ENCODE assay signal across 12 mouse cellular contexts in genomic region chr6:37658021-37658650, GRCm38 (mm10).
DNase-seq lines count a peak whose midpoint lies in the region; ATAC-seq and TF ChIP-seq lines count a peak whose summit lies in the region.
"Had no signal": no experiment of that assay in that cellular context is flagged by ENCODE, and none has a peak within 500 bp of the region (broad histone marks: within the 10 kb centered on the region; RNA-seq: fewer than 3 reads in every experiment).

No protein-coding gene starts in this region.

- no peaks in the 10 kb centered on the region for H3K9me3 ChIP-seq in hindbrain, embryonic 11.5 days (ENCODE audit: control insufficient read depth, low read length)
- no peaks in the 10 kb centered on the region for H3K9me3 ChIP-seq in hindbrain, embryonic 16.5 days (ENCODE audit: control insufficient read depth, low read length)
- H3K9me3 ChIP-seq in ES-Bruce4 (replicated peaks; ENCODE audit: control insufficient read depth, insufficient read depth, low read length, poor library complexity, severe bottlenecking) = no peaks in the 10 kb centered on the region
- H3K9me3 ChIP-seq in forebrain, embryonic 14.5 days (replicated peaks; ENCODE audit: control insufficient read depth, low read length) = no peaks in the 10 kb centered on the region
- H3K9me3 ChIP-seq in intestine, embryonic 15.5 days = no peaks in the 10 kb centered on the region
- H3K9me3 ChIP-seq: heart, embryonic 13.5 days; liver, embryonic 15.5 days had no signal

- no peaks in the 10 kb centered on the region for H3K27me3 ChIP-seq in hindbrain, embryonic 11.5 days (ENCODE audit: control insufficient read depth, insufficient read depth, low read length)
- no peaks in the 10 kb centered on the region for H3K27me3 ChIP-seq in hindbrain, embryonic 16.5 days (replicated peaks; ENCODE audit: control insufficient read depth, insufficient read depth, low read length)
- H3K27me3 ChIP-seq in ES-Bruce4 (ENCODE audit: control insufficient read depth, insufficient read depth, low read length, poor library complexity, severe bottlenecking) = no peaks in the 10 kb centered on the region
- no peaks in the 10 kb centered on the region for H3K27me3 ChIP-seq in forebrain, embryonic 14.5 days (replicated peaks; ENCODE audit: control insufficient read depth, insufficient read depth, low read length)
- H3K27me3 ChIP-seq in intestine, embryonic 15.5 days (replicated peaks) = no peaks in the 10 kb centered on the region
- H3K27me3 ChIP-seq: heart, embryonic 13.5 days; liver, embryonic 15.5 days; Patski had no signal

- H3K9ac ChIP-seq in hindbrain, embryonic 11.5 days (ENCODE audit: low read depth, low read length) = no peak overlapping the region
- no peak overlapping the region for H3K9ac ChIP-seq in hindbrain, embryonic 16.5 days (ENCODE audit: low read depth, low read length)
- H3K9ac ChIP-seq in ES-Bruce4 (ENCODE audit: low read depth, poor library complexity, severe bottlenecking) = no peak overlapping the region
- H3K9ac ChIP-seq in forebrain, embryonic 14.5 days (ENCODE audit: low read length) = no peak overlapping the region
- no peak overlapping the region for H3K9ac ChIP-seq in intestine, embryonic 15.5 days
- H3K9ac ChIP-seq: heart, embryonic 13.5 days; liver, embryonic 15.5 days had no signal

- H3K36me3 ChIP-seq in hindbrain, embryonic 11.5 days (ENCODE audit: control insufficient read depth, insufficient read depth, low read length) = no peaks in the 10 kb centered on the region
- H3K36me3 ChIP-seq in hindbrain, embryonic 16.5 days (ENCODE audit: control insufficient read depth, insufficient read depth, low read length) = no peaks in the 10 kb centered on the region
- H3K36me3 ChIP-seq in ES-Bruce4 (ENCODE audit: control insufficient read depth, insufficient read depth, low read length, poor library complexity, severe bottlenecking) = no peaks in the 10 kb centered on the region
- no peaks in the 10 kb centered on the region for H3K36me3 ChIP-seq in forebrain, embryonic 14.5 days (ENCODE audit: control insufficient read depth, insufficient read depth, low read length)
- no peaks in the 10 kb centered on the region for H3K36me3 ChIP-seq in intestine, embryonic 15.5 days
- H3K36me3 ChIP-seq: heart, embryonic 13.5 days; liver, embryonic 15.5 days had no signal

- DNase-seq in adrenal gland, adult (ENCODE audit: inconsistent age in 2 of 2, low spot score in 1 of 2) = peak; percentile 6 to 45
- no peak for DNase-seq in adrenal gland, adult 18-20 months (ENCODE audit: low spot score in 2 of 2)
- DNase-seq in hindbrain, embryonic 11.5 days (ENCODE audit: low spot score) = peak; percentile 60
- peak; percentile 59 for DNase-seq in forebrain, embryonic 14.5 days (ENCODE audit: low spot score)
- DNase-seq in spleen, adult 18-20 months = no peak
- DNase-seq: cerebellum, adult 11-12 months had no signal

- H3K27ac ChIP-seq in hindbrain, embryonic 11.5 days (ENCODE audit: low read depth, low read length) = peak overlapping the region; percentile 27; the same call in 1 of the 2 replicates
- H3K27ac ChIP-seq in hindbrain, embryonic 16.5 days (ENCODE audit: low read depth, low read length) = no peak overlapping the region
- peak overlapping the region; percentile 93 for H3K27ac ChIP-seq in ES-Bruce4 (ENCODE audit: insufficient read depth, low read length)
- no peak overlapping the region for H3K27ac ChIP-seq in forebrain, embryonic 14.5 days (ENCODE audit: low read depth, low read length)
- no peak overlapping the region for H3K27ac ChIP-seq in intestine, embryonic 15.5 days
- H3K27ac ChIP-seq: heart, embryonic 13.5 days; liver, embryonic 15.5 days had no signal

- TF ChIP-seq EP300 in ES-Bruce4 (IDR thresholded peaks at IDR 0.05; ENCODE audit: insufficient read depth, low read depth, low read length) = 0 out of 2 replicates have a peak, but pooled peaks have one; percentile 66

- H3K4me2 ChIP-seq in hindbrain, embryonic 11.5 days (replicated peaks; ENCODE audit: low read depth, low read length) = no peak overlapping the region
- no peak overlapping the region for H3K4me2 ChIP-seq in hindbrain, embryonic 16.5 days (ENCODE audit: low read length)
- H3K4me2 ChIP-seq in forebrain, embryonic 14.5 days (ENCODE audit: low read length) = no peak overlapping the region
- no peak overlapping the region for H3K4me2 ChIP-seq in intestine, embryonic 15.5 days (replicated peaks)
- H3K4me2 ChIP-seq: heart, embryonic 13.5 days; liver, embryonic 15.5 days had no signal

- WGBS in hindbrain, embryonic 11.5 days = 32% methylated on average over 6 of the region's 6 CpGs
- 17% methylated on average over 6 of the region's 6 CpGs for WGBS in hindbrain, embryonic 16.5 days
- 33% methylated on average over 6 of the region's 6 CpGs for WGBS in forebrain, embryonic 14.5 days
- 42% methylated on average over 6 of the region's 6 CpGs for WGBS in intestine, embryonic 15.5 days

- peak; percentile 84 for ATAC-seq in hindbrain, embryonic 11.5 days (ENCODE audit: low FRiP score)
- ATAC-seq in hindbrain, embryonic 16.5 days = no peak; the same call in 1 of the 2 replicates
- ATAC-seq in forebrain, embryonic 14.5 days = peak; percentile 62; the same call in 1 of the 2 replicates
- ATAC-seq in intestine, embryonic 15.5 days = no peak
- ATAC-seq: Patski had no signal

- H3K4me1 ChIP-seq in hindbrain, embryonic 11.5 days (replicated peaks; ENCODE audit: control insufficient read depth, insufficient read depth, low read length) = no peaks in the 10 kb centered on the region
- H3K4me1 ChIP-seq in hindbrain, embryonic 16.5 days (ENCODE audit: control insufficient read depth, insufficient read depth, low read depth, low read length) = no peaks in the 10 kb centered on the region
- peaks cover 7% of the 10 kb centered on the region for H3K4me1 ChIP-seq in ES-Bruce4 (ENCODE audit: control insufficient read depth, insufficient read depth, low read length)
- 0 out of 2 replicates have a peak, but pooled peaks cover 5% of the 10 kb centered on the region for H3K4me1 ChIP-seq in forebrain, embryonic 14.5 days (ENCODE audit: control insufficient read depth, insufficient read depth, low read length)
- H3K4me1 ChIP-seq in intestine, embryonic 15.5 days (replicated peaks) = no peaks in the 10 kb centered on the region
- H3K4me1 ChIP-seq: liver, embryonic 15.5 days had no signal

- H3K4me3 ChIP-seq in hindbrain, embryonic 11.5 days (ENCODE audit: low read depth, low read length) = no peak overlapping the region
- no peak overlapping the region for H3K4me3 ChIP-seq in hindbrain, embryonic 16.5 days (ENCODE audit: low read length)
- no peak overlapping the region for H3K4me3 ChIP-seq in ES-Bruce4 (ENCODE audit: low read depth, low read length)
- no peak overlapping the region for H3K4me3 ChIP-seq in forebrain, embryonic 14.5 days (ENCODE audit: low read depth, low read length)
- no peak overlapping the region for H3K4me3 ChIP-seq in intestine, embryonic 15.5 days (replicated peaks)
- H3K4me3 ChIP-seq: heart, embryonic 13.5 days; liver, embryonic 15.5 days had no signal

- TF ChIP-seq POLR2A in ES-Bruce4 (IDR thresholded peaks at IDR 0.05; ENCODE audit: insufficient read depth, low read length) = no peak

- no peak for TF ChIP-seq CTCF in ES-Bruce4 (IDR thresholded peaks at IDR 0.05; ENCODE audit: low read depth, low read length)

Comparison
In these comparisons a context has a peak if more than half of its experiments do, and no peak if none do; other contexts are left out.
1. DNase-seq: peak in adrenal gland, adult (2 of 2), hindbrain, embryonic 11.5 days (single experiment) and forebrain, embryonic 14.5 days (single experiment); none in adrenal gland, adult 18-20 months (0 of 2) and spleen, adult 18-20 months (0 of 2).
2. ATAC-seq: peak in hindbrain, embryonic 11.5 days (single experiment) and forebrain, embryonic 14.5 days (single experiment); none in hindbrain, embryonic 16.5 days (single experiment) and intestine, embryonic 15.5 days (single experiment).
3. H3K27ac ChIP-seq: peak in hindbrain, embryonic 11.5 days (single experiment) and ES-Bruce4 (single experiment); none in hindbrain, embryonic 16.5 days (single experiment), forebrain, embryonic 14.5 days (single experiment) and intestine, embryonic 15.5 days (single experiment).